Mouse (Mus musculus) forebrain, postnatal 0 days (tissue): ENCODE data around the gene Lypd6. TPM values are rescaled to one million over a fixed set of nuclear protein-coding genes. Genes with fewer than 3 reads are reported as not detected.

Experiments used
- ATAC-seq: fragments of 200-750 bp; cut with Nextera tagmentation; 2 replicates; pipeline ENCODE4 v1.8.0; 2017; ENCODE audit warnings: mild to moderate bottlenecking, moderate library complexity
- DNase-seq: peaks from one replicate; pipeline ENCODE4 v3.0.0-alpha.2; 2015
- H3K27ac ChIP-seq: fragments of 300-500 bp; sonication (generic); 2 replicates; pipeline ENCODE4 v1.5.1; 2014; ENCODE audit warnings: low read depth, mild to moderate bottlenecking, antibody characterized with exemption, low read length, moderate library complexity, mixed read lengths
- H3K27me3 ChIP-seq: fragments of 300-500 bp; sonication (generic); 2 replicates; pipeline ENCODE4 v1.6.1; 2014; ENCODE audit warnings: mild to moderate bottlenecking, low read length, mixed read lengths; ENCODE audit not compliant: insufficient read depth
- H3K36me3 ChIP-seq: fragments of 300-500 bp; sonication (generic); 2 replicates; pipeline ENCODE4 v1.6.1; 2014; ENCODE audit warnings: mild to moderate bottlenecking, moderate library complexity; ENCODE audit not compliant: insufficient read depth
- H3K4me1 ChIP-seq: fragments of 300-500 bp; sonication (generic); 2 replicates; pipeline ENCODE4 v1.6.1; 2014; ENCODE audit warnings: antibody characterized with exemption; ENCODE audit not compliant: insufficient read depth
- H3K4me2 ChIP-seq: fragments of 300-500 bp; sonication (generic); 2 replicates; pipeline ENCODE4 v1.6.1; 2014; ENCODE audit warnings: low read depth, mild to moderate bottlenecking, moderate library complexity
- H3K4me3 ChIP-seq: fragments of 300-500 bp; sonication (generic); 2 replicates; pipeline ENCODE4 v1.5.1; 2014; ENCODE audit warnings: low read depth, low read length, mixed read lengths
- H3K9ac ChIP-seq: fragments of 300-500 bp; sonication (generic); 2 replicates; pipeline ENCODE4 v1.6.1; 2014; ENCODE audit warnings: mild to moderate bottlenecking
- H3K9me3 ChIP-seq: fragments of 300-500 bp; sonication (generic); 2 replicates; pipeline ENCODE4 v1.6.1; 2016; ENCODE audit warnings: low read length
- CTCF ChIP-seq: sonication (generic); IDR thresholded peaks from 2 replicates; pipeline ENCODE4 v1.5.1; 2016; ENCODE audit warnings: antibody characterized with exemption, control low read depth, low read depth
- WGBS: fragments of 180-500 bp; shearing (Covaris S2); extraction: QIAGEN DNeasy Blood & Tissue Kit; methylation state at CpG from one replicate; pipeline ENCODE4 v1.1.7; 2014; 5-methylcytosine and 5-hydroxymethylcytosine counted together
- polyA plus RNA-seq: library from polyadenylated mRNA; unstranded; fragments of >200 nt; fragmentation: Nextera tagmentation; extraction: Ambion mirVana; gene quantifications from 2 replicates; pipeline ENCODE4 v1.2.1, GENCODE M21; 2015
- total RNA-seq: library from RNA; depleted of rRNA; stranded (reverse); fragments of >200 nt; gene quantifications from 2 replicates; pipeline ENCODE4 v1.2.3, GENCODE M21; 2014

The Lypd6 gene
- total and polyA plus RNA-seq, 2 experiments from 2014 or later = 17.2 to 19.2 TPM

DNA sequence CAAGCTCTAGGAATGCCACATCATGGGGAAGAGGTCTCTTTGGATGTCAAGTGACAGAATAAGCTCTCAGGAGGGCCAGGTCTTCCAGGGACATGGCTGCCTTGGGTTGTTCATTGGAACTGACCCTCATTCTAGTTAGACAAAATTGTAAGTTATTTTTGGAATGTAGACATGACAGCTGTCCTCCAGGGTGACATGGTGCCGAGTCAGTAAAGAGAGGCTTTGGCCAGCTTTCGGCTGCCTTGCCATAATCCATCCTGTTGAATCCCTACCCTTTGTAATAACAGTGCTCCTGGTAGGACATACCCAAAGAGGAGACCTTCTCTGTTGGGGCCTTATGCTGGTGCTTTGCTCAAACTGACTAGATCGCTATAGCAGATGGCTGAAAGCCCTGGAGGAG, 39.8 kb downstream of the Lypd6 start:
- no peak overlapping the region for H3K4me3 ChIP-seq
- no peaks in the 10 kb centered on the region for H3K27me3 ChIP-seq
- TF ChIP-seq CTCF = no peak
- no peak overlapping the region for H3K27ac ChIP-seq
- no peak overlapping the region for H3K9ac ChIP-seq
- no peaks in the 10 kb centered on the region for H3K9me3 ChIP-seq
- 86% methylated on average over 3 of the region's 3 CpGs for WGBS
- DNase-seq (no peak), ATAC-seq (no peak)
- H3K36me3 ChIP-seq = no peaks in the 10 kb centered on the region
- no peak overlapping the region for H3K4me2 ChIP-seq
- 0 out of 2 replicates have a peak, but pooled peaks cover 3% of the 10 kb centered on the region for H3K4me1 ChIP-seq

GRCm38 (mm10) chr2:50106879-50107278, 40.6 kb downstream of the Lypd6 start:
- H3K27ac ChIP-seq = no peak overlapping the region
- WGBS = 59% methylated on average over 3 of the region's 3 CpGs
- H3K4me2 ChIP-seq = no peak overlapping the region
- H3K4me3 ChIP-seq = no peak overlapping the region
- H3K36me3 ChIP-seq = no peaks in the 10 kb centered on the region
- H3K9ac ChIP-seq = no peak overlapping the region
- no peak for TF ChIP-seq CTCF
- H3K27me3 ChIP-seq = no peaks in the 10 kb centered on the region
- 0 out of 2 replicates have a peak, but pooled peaks cover 3% of the 10 kb centered on the region for H3K4me1 ChIP-seq
- no peak for DNase-seq
- ATAC-seq = no peak
- H3K9me3 ChIP-seq = no peaks in the 10 kb centered on the region

DNA sequence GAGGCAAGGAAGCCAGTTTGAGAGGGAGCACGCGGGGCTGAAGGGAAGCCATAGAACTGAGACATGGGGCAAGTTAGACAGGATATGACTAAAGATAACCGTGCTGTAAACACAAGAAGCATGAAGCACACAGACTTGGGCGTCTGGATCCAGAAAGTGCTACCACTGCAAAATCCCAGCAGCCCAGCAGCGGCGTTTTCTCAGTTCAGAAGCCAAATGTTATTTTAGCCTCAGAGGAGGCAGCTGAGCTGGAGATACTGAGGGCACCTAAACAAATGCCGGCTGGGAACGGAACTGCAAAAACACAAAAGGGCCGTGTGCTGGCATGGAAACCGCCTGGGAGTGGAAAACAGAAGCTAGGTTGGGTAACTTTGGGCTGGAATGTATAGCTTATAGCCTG, 43.9 kb downstream of the Lypd6 start:
- Histone ChIP-seq H3K27ac (no peak overlapping the region), H3K4me1 (0 out of 2 replicates have a peak, but pooled peaks cover 3% of the 10 kb centered on the region), H3K36me3 (no peaks in the 10 kb centered on the region), H3K4me3 (no peak overlapping the region), H3K4me2 (no peak overlapping the region), H3K9ac (no peak overlapping the region), H3K27me3 (no peaks in the 10 kb centered on the region), H3K9me3 (no peaks in the 10 kb centered on the region)
- no peak for DNase-seq
- 41% methylated on average over 10 of the region's 10 CpGs for WGBS
- TF ChIP-seq CTCF = no peak
- ATAC-seq = peak; percentile 36

GRCm38 (mm10) chr2:50111169-50111568, 44.9 kb downstream of the Lypd6 start:
- no peak for DNase-seq
- H3K27me3 ChIP-seq = no peaks in the 10 kb centered on the region
- H3K36me3 ChIP-seq = no peaks in the 10 kb centered on the region
- no peak overlapping the region for H3K27ac ChIP-seq
- 0 out of 2 replicates have a peak, but pooled peaks cover 3% of the 10 kb centered on the region for H3K4me1 ChIP-seq
- H3K9ac ChIP-seq = no peak overlapping the region
- ATAC-seq = no peak
- no peaks in the 10 kb centered on the region for H3K9me3 ChIP-seq
- H3K4me2 ChIP-seq = no peak overlapping the region
- WGBS = 73% methylated on average over 3 of the region's 3 CpGs
- no peak overlapping the region for H3K4me3 ChIP-seq
- no peak for TF ChIP-seq CTCF

- Histone ChIP-seq H3K9ac (no peak overlapping the region), H3K27me3 (no peaks in the 10 kb centered on the region), H3K4me2 (no peak overlapping the region), H3K27ac (no peak overlapping the region), H3K36me3 (no peaks in the 10 kb centered on the region), H3K4me1 (0 out of 2 replicates have a peak, but pooled peaks cover 3% of the 10 kb centered on the region), H3K4me3 (no peak overlapping the region), H3K9me3 (no peaks in the 10 kb centered on the region)
- TF ChIP-seq CTCF = no peak
- ATAC-seq = no peak
- no peak for DNase-seq
- 61% methylated on average over 1 of the region's 1 CpGs for WGBS
These were observed 45.4 kb downstream of the Lypd6 start for GRCm38 (mm10) chr2:50111609-50112008.

GRCm38 (mm10) chr2:50112427-50112826, 46.2 kb downstream of the Lypd6 start:
- H3K27me3 ChIP-seq = no peaks in the 10 kb centered on the region
- no peak for TF ChIP-seq CTCF
- no peak for DNase-seq
- no peak overlapping the region for H3K27ac ChIP-seq
- H3K9ac ChIP-seq = no peak overlapping the region
- WGBS = 75% methylated on average over 5 of the region's 5 CpGs
- H3K4me2 ChIP-seq = no peak overlapping the region
- no peak overlapping the region for H3K4me3 ChIP-seq
- H3K36me3 ChIP-seq = no peaks in the 10 kb centered on the region
- 0 out of 2 replicates have a peak, but pooled peaks cover 3% of the 10 kb centered on the region for H3K4me1 ChIP-seq
- ATAC-seq = peak; percentile 28; the same call in 1 of the 2 replicates
- H3K9me3 ChIP-seq = no peaks in the 10 kb centered on the region

DNA sequence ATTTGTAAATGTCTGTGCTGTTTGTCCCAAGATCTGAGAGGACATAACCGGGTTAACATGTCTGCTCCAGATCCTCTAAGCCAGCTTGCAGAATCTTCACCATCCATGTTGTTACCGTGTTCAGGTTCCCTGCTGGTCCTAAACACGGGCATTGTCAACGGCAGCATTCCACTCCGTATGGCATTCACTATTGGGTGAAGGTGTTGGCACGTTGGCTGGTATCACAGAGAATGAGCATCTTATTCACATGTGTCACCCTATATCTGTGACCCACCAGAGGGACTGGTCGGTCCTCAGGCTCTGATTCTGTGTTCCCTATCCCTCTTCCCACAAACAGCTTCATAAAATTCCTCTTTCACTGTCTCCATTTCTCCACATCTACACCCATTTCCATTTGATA, 52.9 kb downstream of the Lypd6 start:
- H3K4me2 ChIP-seq = no peak overlapping the region
- H3K9ac ChIP-seq = no peak overlapping the region
- no peaks in the 10 kb centered on the region for H3K36me3 ChIP-seq
- no peaks in the 10 kb centered on the region for H3K27me3 ChIP-seq
- no peaks in the 10 kb centered on the region for H3K4me1 ChIP-seq
- WGBS = 95% methylated on average over 7 of the region's 7 CpGs
- ATAC-seq (no peak), DNase-seq (no peak)
- no peak overlapping the region for H3K27ac ChIP-seq
- no peak overlapping the region for H3K4me3 ChIP-seq
- H3K9me3 ChIP-seq = no peaks in the 10 kb centered on the region
- TF ChIP-seq CTCF = no peak
